Mouse (Mus musculus) G1E (cell line): ENCODE results near the gene Atp8b4.

Experiments used
- CTCF ChIP-seq: IDR thresholded peaks from 2 replicates; pipeline ENCODE4 v1.5.1; 2012; ENCODE audit warnings: low read depth, low read length, inconsistent platforms, mixed read lengths
- GATA1 ChIP-seq: IDR thresholded peaks from 2 replicates; pipeline ENCODE4 v1.6.1; 2012; ENCODE audit warnings: borderline replicate concordance, low read length, inconsistent platforms, mixed read lengths
- TAL1 ChIP-seq: conservative IDR thresholded peaks from 2 replicates; pipeline ENCODE4 v1.6.1; 2012; ENCODE audit warnings: low read depth, low read length, inconsistent platforms, mixed read lengths

GRCm38 (mm10) chr2:126495832-126496695, 4.4 kb downstream of the Atp8b4 start:
- TF ChIP-seq CTCF: no peak
- no peak for TF ChIP-seq TAL1
- no peak for TF ChIP-seq GATA1
